Mouse (Mus musculus) cortical plate, adult 2 months (tissue): ENCODE results near the gene Dnah17.

Source experiments
- CTCF ChIP-seq: fragments of 200-500 bp; IDR thresholded peaks from 2 replicates; pipeline ENCODE4 v1.5.1; 2011; ENCODE audit warnings: mild to moderate bottlenecking, control low read depth, low read length; ENCODE audit not compliant: insufficient read depth; ENCODE audit errors: extremely low read depth
- POLR2A ChIP-seq: fragments of 200-500 bp; IDR thresholded peaks from 2 replicates; pipeline ENCODE4 v1.6.1; 2011; ENCODE audit warnings: mild to moderate bottlenecking, low read length, control low read depth; ENCODE audit not compliant: insufficient read depth; ENCODE audit errors: extremely low read depth

- TF ChIP-seq CTCF (no peak), POLR2A (no peak)
These were observed 148.0 kb downstream of the Dnah17 start for GRCm38 (mm10) chr11:117982426-117982825.
